ENCODE assay signal across 8 mouse cellular contexts in genomic region chr16:35981363-35981821, GRCm38 (mm10). TPM values are rescaled to one million over a fixed set of nuclear protein-coding genes. Genes with fewer than 3 reads are reported as not detected.
A peak's percentile ranks its signal among the peaks of the same experiment; 100 is the strongest.
DNase-seq lines count a peak whose midpoint lies in the region; ATAC-seq and TF ChIP-seq lines count a peak whose summit lies in the region.

No protein-coding gene starts in this region.

- H3K27ac ChIP-seq in heart, embryonic 14.5 days (replicated peaks in 1 of 2; ENCODE audit: control insufficient read depth in 1 of 2, insufficient read depth in 1 of 2, low read depth in 2 of 2, low read length in 2 of 2), result no peak overlapping the region
- peak overlapping the region; percentile 100 for H3K27ac ChIP-seq in liver, embryonic 13.5 days
- no peak overlapping the region for H3K27ac ChIP-seq in neural tube, embryonic 11.5 days (ENCODE audit: low read depth, low read length)

- H3K27me3 ChIP-seq in heart, embryonic 14.5 days (ENCODE audit: control insufficient read depth, insufficient read depth, low read length), result no peaks in the 10 kb centered on the region
- H3K27me3 ChIP-seq in liver, embryonic 13.5 days, result no peaks in the 10 kb centered on the region
- no peaks in the 10 kb centered on the region for H3K27me3 ChIP-seq in neural tube, embryonic 11.5 days (ENCODE audit: control insufficient read depth, insufficient read depth, low read length)

- no peak overlapping the region for H3K9ac ChIP-seq in heart, embryonic 14.5 days (ENCODE audit: low read length)
- H3K9ac ChIP-seq in liver, embryonic 13.5 days, result peak overlapping the region; percentile 62; the same call in 1 of the 2 replicates
- H3K9ac ChIP-seq in neural tube, embryonic 11.5 days (ENCODE audit: low read length), result no peak overlapping the region

- DNase-seq in CD4-positive helper T cell, adult 2 months (ENCODE audit: low read depth, low spot score), result peak; percentile 99
- DNase-seq in brain, embryonic 14.5 days (ENCODE audit: low read depth), result peak; percentile 98
- peak; percentile 94 for DNase-seq in fat pad, adult 2 months (ENCODE audit: extremely low read depth, low read depth, low spot score)
- DNase-seq in kidney, postnatal 25 days, result peak; percentile 97 to 100
- DNase-seq in liver, embryonic 13.5 days, result peak; percentile 99
- DNase-seq in neural tube, embryonic 11.5 days (ENCODE audit: low spot score), result peak; percentile 100
- DNase-seq in telencephalon, adult 2 months (ENCODE audit: low read depth, low spot score), result peak; percentile 99

- TF ChIP-seq POLR2A in brain, embryonic 14.5 days (IDR thresholded peaks at IDR 0.05; ENCODE audit: borderline replicate concordance, extremely low read depth, insufficient read depth, insufficient read length, poor library complexity, severe bottlenecking), result no peak

- no peaks in the 10 kb centered on the region for H3K36me3 ChIP-seq in heart, embryonic 14.5 days (ENCODE audit: control insufficient read depth, insufficient read depth, low read length)
- H3K36me3 ChIP-seq in liver, embryonic 13.5 days, result no peaks in the 10 kb centered on the region
- no peaks in the 10 kb centered on the region for H3K36me3 ChIP-seq in neural tube, embryonic 11.5 days (ENCODE audit: control insufficient read depth, insufficient read depth, low read length)

- TF ChIP-seq CTCF in brain, embryonic 14.5 days (IDR thresholded peaks at IDR 0.05; ENCODE audit: borderline replicate concordance, extremely low read depth, insufficient read depth, insufficient read length), result no peak

- peaks cover 0 to 7% of the 10 kb centered on the region in 2 experiments; a peak in 1 of 4 replicates for H3K4me1 ChIP-seq in heart, embryonic 14.5 days (ENCODE audit: control insufficient read depth in 2 of 2, insufficient read depth in 2 of 2, low read length in 2 of 2)
- peaks cover 38% of the 10 kb centered on the region for H3K4me1 ChIP-seq in liver, embryonic 13.5 days (replicated peaks)
- H3K4me1 ChIP-seq in neural tube, embryonic 11.5 days (ENCODE audit: control insufficient read depth, insufficient read depth, low read length), result no peaks in the 10 kb centered on the region

- H3K9me3 ChIP-seq in heart, embryonic 14.5 days (ENCODE audit: control insufficient read depth, low read length), result no peaks in the 10 kb centered on the region
- no peaks in the 10 kb centered on the region for H3K9me3 ChIP-seq in liver, embryonic 13.5 days (replicated peaks)
- no peaks in the 10 kb centered on the region for H3K9me3 ChIP-seq in neural tube, embryonic 11.5 days (ENCODE audit: control insufficient read depth, low read length)

- no peak overlapping the region for H3K4me2 ChIP-seq in heart, embryonic 14.5 days (ENCODE audit: low read length)
- peak overlapping the region; percentile 76 for H3K4me2 ChIP-seq in liver, embryonic 13.5 days
- H3K4me2 ChIP-seq in neural tube, embryonic 11.5 days (ENCODE audit: low read depth), result no peak overlapping the region

- WGBS in heart, embryonic 14.5 days, result 43% methylated on average over 19 of the region's 19 CpGs
- 40% methylated on average over 19 of the region's 19 CpGs for WGBS in liver, embryonic 13.5 days (ENCODE audit: insufficient replicate concordance)
- WGBS in neural tube, embryonic 11.5 days, result 40% methylated on average over 19 of the region's 19 CpGs

- ATAC-seq in heart, embryonic 14.5 days (ENCODE audit: insufficient number of reproducible peaks, insufficient read depth, low FRiP score, low read depth), result peak; percentile 98
- ATAC-seq in liver, embryonic 13.5 days (ENCODE audit: low read depth), result peak; percentile 83
- peak; percentile 88; the same call in 1 of the 2 replicates for ATAC-seq in neural tube, embryonic 11.5 days (ENCODE audit: insufficient read depth, low FRiP score, low TSS enrichment)

- no peak overlapping the region for H3K4me3 ChIP-seq in heart, embryonic 14.5 days (ENCODE audit: control insufficient read depth in 1 of 2, insufficient read depth in 1 of 2, low read depth in 1 of 2, low read length in 2 of 2)
- peak overlapping the region; percentile 0 for H3K4me3 ChIP-seq in liver, embryonic 13.5 days (replicated peaks)
- H3K4me3 ChIP-seq in neural tube, embryonic 11.5 days (ENCODE audit: low read depth, low read length), result no peak overlapping the region

RNA-seq across cellular contexts. Expression of gene Kpna1, which starts 2.8 kb away (rescaled TPM):
- 31.6 and 45.6 TPM in 2 replicates for polyA plus RNA-seq in brain, embryonic 14.5 days (2012; rRNA removed)
- polyA plus RNA-seq in heart, embryonic 14.5 days (2014; fragmentation: Nextera tagmentation; extraction: Ambion mirVana), result 46.0 and 49.8 TPM in 2 replicates
- polyA plus RNA-seq in liver, embryonic 13.5 days (2015; fragmentation: Nextera tagmentation; extraction: Ambion mirVana), result 34.0 and 45.7 TPM in 2 replicates
- 89.7 and 92.5 TPM in 2 replicates for polyA plus RNA-seq in neural tube, embryonic 11.5 days (2014; fragmentation: Nextera tagmentation; extraction: Ambion mirVana)

RNA-seq across cellular contexts. Expression of gene Dtx3l, which starts 42.4 kb away (rescaled TPM):
- 0.92 and 1.3 TPM in 2 replicates for polyA plus RNA-seq in brain, embryonic 14.5 days (2012; rRNA removed)
- 7.0 TPM in 2 replicates for polyA plus RNA-seq in heart, embryonic 14.5 days (2014; fragmentation: Nextera tagmentation; extraction: Ambion mirVana)
- 3.4 and 4.4 TPM in 2 replicates for polyA plus RNA-seq in liver, embryonic 13.5 days (2015; fragmentation: Nextera tagmentation; extraction: Ambion mirVana)
- 1.9 and 3.2 TPM in 2 replicates for polyA plus RNA-seq in neural tube, embryonic 11.5 days (2014; fragmentation: Nextera tagmentation; extraction: Ambion mirVana)

RNA-seq across cellular contexts. Expression of gene Parp9, which starts 43.1 kb away (rescaled TPM):
- 1.4 TPM in 2 replicates for polyA plus RNA-seq in brain, embryonic 14.5 days (2012; rRNA removed)
- polyA plus RNA-seq in heart, embryonic 14.5 days (2014; fragmentation: Nextera tagmentation; extraction: Ambion mirVana), result 8.4 and 9.9 TPM in 2 replicates
- 6.8 and 8.8 TPM in 2 replicates for polyA plus RNA-seq in liver, embryonic 13.5 days (2015; fragmentation: Nextera tagmentation; extraction: Ambion mirVana)
- polyA plus RNA-seq in neural tube, embryonic 11.5 days (2014; fragmentation: Nextera tagmentation; extraction: Ambion mirVana), result 3.1 and 3.4 TPM in 2 replicates

RNA-seq across cellular contexts. Expression of gene Wdr5b, which starts 59.6 kb away (rescaled TPM):
- 7.3 TPM in 2 replicates for polyA plus RNA-seq in brain, embryonic 14.5 days (2012; rRNA removed)
- polyA plus RNA-seq in heart, embryonic 14.5 days (2014; fragmentation: Nextera tagmentation; extraction: Ambion mirVana), result 7.8 and 7.9 TPM in 2 replicates
- polyA plus RNA-seq in liver, embryonic 13.5 days (2015; fragmentation: Nextera tagmentation; extraction: Ambion mirVana), result 2.9 and 3.6 TPM in 2 replicates
- polyA plus RNA-seq in neural tube, embryonic 11.5 days (2014; fragmentation: Nextera tagmentation; extraction: Ambion mirVana), result 10.3 and 11.7 TPM in 2 replicates
